Mouse (Mus musculus): ENCODE results near the gene Ttf2.

The Ttf2 gene

DNA sequence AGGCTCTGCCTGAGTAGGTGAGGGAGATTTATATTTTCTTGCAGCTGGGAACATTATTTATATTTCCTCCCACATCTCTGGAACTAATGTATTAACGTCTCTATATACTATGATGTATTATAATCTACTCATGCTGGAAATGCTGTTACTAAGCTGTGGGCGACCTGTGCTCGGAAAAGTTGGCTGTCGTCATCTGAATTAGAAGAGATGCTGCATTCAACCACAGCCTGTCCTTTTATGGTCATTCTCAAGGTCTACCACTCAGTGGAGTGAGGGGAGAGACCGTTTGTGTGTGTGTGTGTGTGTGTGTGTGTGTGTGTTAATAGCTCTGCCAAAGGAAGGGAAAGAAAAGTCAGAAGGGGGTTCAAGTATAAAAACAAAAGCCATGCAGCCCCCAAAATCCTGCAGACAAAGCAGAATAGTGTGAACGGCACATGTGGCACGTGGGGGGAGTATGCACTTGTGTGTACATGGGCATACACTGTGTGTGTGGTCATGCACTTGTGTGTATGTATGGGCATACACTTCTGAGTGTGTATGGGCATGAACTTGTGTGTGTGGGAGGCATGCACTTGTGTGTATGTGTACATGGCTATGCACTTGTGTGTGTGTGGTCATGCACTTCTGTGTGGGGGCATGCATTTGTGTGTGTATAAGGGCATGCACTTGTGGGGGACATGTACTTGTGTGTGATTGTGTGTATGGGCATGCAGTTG is 57.8 kb downstream of the Ttf2 start:
- no peak for DNase-seq (ENCODE audit: low spot score)

DNA sequence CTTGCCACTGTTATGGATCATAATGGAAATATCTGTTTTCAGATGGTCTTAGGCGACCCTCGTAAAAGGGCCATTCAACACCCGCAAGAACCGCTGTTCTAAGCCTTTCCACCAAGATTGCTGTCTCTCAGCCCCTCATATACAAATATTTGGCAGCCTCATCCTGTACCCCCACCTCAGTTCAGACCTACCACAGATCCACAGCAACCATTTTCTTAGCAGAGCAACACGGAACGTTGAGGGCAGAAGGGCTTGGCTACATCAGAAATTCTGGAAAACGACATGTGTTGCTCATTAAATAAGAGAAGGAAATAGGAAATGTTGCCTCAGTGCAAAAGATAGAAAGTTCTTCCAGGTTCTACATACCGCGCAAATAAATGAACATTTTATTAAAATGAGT is 58.4 kb downstream of the Ttf2 start:
- DNase-seq (ENCODE audit: low spot score): no peak

DNA sequence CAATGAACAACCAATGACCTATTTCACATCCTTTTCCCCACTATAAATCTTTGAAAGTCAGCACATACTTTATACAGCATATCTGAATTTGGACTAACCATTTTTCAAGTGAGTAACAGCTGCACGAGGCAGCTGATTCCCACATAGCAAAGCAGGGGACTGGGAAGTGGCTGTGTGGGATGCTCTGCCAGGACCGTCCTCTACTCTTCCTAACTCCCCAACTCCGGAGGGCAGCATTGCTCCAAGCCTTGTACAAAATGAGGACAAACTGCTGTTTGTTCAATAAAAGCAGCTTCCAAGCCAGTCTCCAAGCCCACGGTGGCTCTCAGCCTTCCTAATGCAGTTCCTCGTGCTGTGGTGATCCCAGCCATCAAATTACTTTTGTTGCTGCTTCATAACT is 58.8 kb downstream of the Ttf2 start:
- no peak for DNase-seq (ENCODE audit: low spot score)

- DNase-seq (ENCODE audit: low spot score): no peak
Observed at GRCm38 (mm10) chr3:100908594-100908993, 60.9 kb downstream of the Ttf2 start.

- DNase-seq (ENCODE audit: low spot score): peak; percentile 16
Observed at GRCm38 (mm10) chr3:100906916-100907315, 62.5 kb downstream of the Ttf2 start.

DNA sequence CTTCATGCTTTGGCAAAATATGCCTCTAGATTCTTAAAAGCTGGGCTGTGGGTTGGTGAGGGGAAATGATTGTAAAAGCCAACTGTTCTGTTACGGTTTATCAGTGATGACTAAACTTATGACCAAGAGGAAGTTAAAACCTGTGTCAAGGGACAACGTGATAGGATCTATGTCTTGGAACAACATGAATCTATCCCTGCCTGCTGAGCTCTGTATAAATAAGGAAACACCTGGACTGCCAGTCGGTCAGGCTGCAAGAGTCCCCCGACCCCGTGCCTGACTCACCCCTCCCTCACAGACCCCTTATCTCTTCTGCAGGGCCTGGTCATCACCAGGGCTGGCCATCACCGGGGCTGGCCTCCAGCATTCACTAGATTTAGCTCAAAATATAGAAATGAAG is 63.3 kb downstream of the Ttf2 start:
- DNase-seq (ENCODE audit: low spot score): no peak

DNA sequence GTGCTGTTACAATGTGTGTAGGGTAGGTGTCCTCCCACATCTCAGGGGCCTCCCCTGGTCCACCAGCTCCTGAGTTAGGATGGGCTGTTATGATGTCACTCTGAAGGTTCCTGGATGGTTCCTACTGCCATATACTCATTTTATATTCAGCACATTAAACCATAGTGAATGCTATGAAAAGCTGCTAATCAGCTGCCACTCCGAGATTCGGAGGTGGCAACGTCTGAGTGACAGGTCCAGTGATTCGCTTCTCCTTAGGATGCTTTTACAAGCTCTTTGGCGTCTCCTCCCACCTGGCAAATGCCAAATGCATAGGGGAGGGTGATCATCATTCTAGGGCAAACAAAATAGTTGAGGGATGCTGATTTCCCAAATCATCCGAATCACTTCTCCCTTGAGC is 74.0 kb downstream of the Ttf2 start:
- no peak for DNase-seq (ENCODE audit: low spot score)

- DNase-seq (ENCODE audit: low spot score): no peak
Observed at GRCm38 (mm10) chr3:100892383-100893335, 76.8 kb downstream of the Ttf2 start.

DNA sequence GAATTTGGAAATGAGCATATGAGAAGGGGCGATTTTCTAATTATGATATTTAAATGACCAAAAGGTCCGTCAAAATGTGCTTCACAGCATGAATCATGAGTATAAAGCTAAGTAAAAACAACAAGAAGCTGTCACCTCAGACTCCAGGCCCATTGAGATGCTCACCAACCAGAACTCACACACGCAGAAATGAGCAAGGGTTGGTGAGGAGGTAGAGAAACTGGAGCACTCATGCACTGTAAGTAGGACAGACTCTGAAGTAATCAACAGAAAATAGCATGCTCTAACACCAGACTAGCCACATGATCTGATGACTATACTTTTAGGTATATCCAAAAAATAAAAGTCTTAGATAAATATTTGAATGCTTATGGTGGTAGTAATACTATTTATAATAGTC is 79.1 kb downstream of the Ttf2 start:
- DNase-seq (ENCODE audit: low spot score): no peak

DNA sequence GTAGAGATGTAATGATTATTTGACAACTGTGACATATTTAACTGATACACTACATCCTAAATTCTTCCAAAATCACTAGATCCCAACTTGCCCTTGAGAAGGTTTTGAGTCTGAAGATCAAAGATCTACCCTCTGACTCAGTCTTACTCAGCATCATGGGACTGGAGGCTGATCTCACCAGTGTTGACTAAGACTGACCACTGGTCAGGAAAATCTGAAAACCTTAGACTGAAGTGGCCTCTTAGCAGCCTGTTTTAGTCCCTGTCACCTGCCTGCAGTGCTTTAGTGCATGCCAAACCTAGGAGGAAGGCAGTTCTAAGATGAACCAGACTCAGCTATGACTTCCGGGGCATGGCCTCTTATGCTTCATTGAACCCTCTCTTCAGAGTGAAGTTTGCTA is 80.2 kb downstream of the Ttf2 start:
- no peak for DNase-seq (ENCODE audit: low spot score)
